Mouse (Mus musculus): Measurements from ENCODE around the gene Rcan1.

DNA sequence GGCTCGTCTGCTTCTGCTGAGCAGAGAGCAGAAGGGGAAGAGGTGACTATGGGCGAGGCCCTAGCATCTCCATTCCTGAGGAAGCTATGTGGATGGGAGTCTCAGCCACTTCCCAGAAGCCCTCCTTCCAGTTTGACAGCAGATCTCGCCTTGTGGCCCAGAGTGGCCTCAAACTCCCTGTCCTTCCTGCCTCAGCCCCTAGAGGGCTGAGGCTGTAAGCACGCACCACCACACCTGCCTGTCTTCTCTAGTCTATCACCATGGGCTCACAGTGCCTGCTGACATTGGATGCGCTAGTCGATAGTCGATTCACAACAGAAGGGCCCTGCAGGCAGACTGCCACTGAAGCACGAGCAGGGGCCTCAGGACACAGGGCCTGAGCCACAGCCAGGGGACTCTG lies 18.1 kb downstream of the Rcan1 start:
- TF ChIP-seq POLR2A (IDR thresholded peaks at IDR 0.05; ENCODE audit: borderline replicate concordance, insufficient read depth, low read length) (no peak), CTCF (IDR thresholded peaks at IDR 0.05; ENCODE audit: borderline replicate concordance, insufficient read depth, low read depth, low read length) (0 out of 2 replicates have a peak, but pooled peaks have one; percentile 15)
